ENCODE assay signal across 15 mouse cellular contexts in the genomic region with DNA sequence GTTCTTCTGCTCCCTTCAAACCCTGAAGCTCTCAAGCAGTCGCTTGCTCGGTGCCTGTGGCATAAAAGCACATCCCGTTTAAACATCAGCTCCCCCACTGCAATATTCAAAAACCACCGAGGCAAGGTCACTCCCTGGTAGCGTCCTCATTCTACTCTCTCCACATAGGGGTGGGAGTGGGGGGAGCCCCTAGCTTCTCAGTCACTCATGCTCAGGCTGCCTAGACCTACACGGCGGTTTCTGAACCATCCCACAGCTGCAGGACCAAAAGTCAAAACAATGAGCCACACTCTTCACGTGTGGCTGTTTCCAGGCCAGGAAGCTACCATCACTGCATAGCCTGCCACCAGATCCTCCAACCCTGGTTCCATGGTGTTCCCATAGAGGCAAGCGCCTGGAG. TPM values are rescaled to one million over a fixed set of nuclear protein-coding genes. Genes with fewer than 3 reads are reported as not detected.
DNase-seq lines count a peak whose midpoint lies in the region; ATAC-seq lines count a peak whose summit lies in the region.
"Had no signal": no experiment of that assay in that cellular context is flagged by ENCODE, and none has a peak within 500 bp of the region (broad histone marks: within the 10 kb centered on the region; RNA-seq: fewer than 3 reads in every experiment).

No protein-coding gene starts in this region.

- WGBS in hindbrain, embryonic 10.5 days: 84% methylated on average over 9 of the region's 9 CpGs
- 84% methylated on average over 9 of the region's 9 CpGs for WGBS in hindbrain, embryonic 12.5 days
- WGBS in liver, embryonic 15.5 days (ENCODE audit: insufficient replicate concordance): 29% methylated on average over 9 of the region's 9 CpGs
- 90% methylated on average over 9 of the region's 9 CpGs for WGBS in midbrain, embryonic 10.5 days

- ATAC-seq in hindbrain, embryonic 12.5 days (ENCODE audit: low FRiP score): no peak
- ATAC-seq in liver, embryonic 15.5 days (ENCODE audit: insufficient read depth): peak; percentile 16; the same call in 1 of the 2 replicates

- H3K4me2 ChIP-seq in hindbrain, embryonic 12.5 days (replicated peaks): no peak overlapping the region
- peak overlapping the region; percentile 29 for H3K4me2 ChIP-seq in liver, embryonic 15.5 days
- H3K4me2 ChIP-seq: embryonic facial prominence, embryonic 12.5 days; hindbrain, embryonic 15.5 days had no signal

- H3K27me3 ChIP-seq in hindbrain, embryonic 10.5 days (ENCODE audit: insufficient read depth, poor library complexity, severe bottlenecking): no peaks in the 10 kb centered on the region
- H3K27me3 ChIP-seq in hindbrain, embryonic 12.5 days: no peaks in the 10 kb centered on the region
- peaks cover 9% of the 10 kb centered on the region; the same call in 1 of the 2 replicates for H3K27me3 ChIP-seq in liver, embryonic 15.5 days
- H3K27me3 ChIP-seq in midbrain, embryonic 10.5 days (ENCODE audit: low read depth, poor library complexity, severe bottlenecking): no peaks in the 10 kb centered on the region
- H3K27me3 ChIP-seq: embryonic facial prominence, embryonic 12.5 days; hindbrain, embryonic 15.5 days had no signal

- no peak overlapping the region for H3K9ac ChIP-seq in hindbrain, embryonic 12.5 days
- no peak overlapping the region for H3K9ac ChIP-seq in liver, embryonic 15.5 days
- H3K9ac ChIP-seq: embryonic facial prominence, embryonic 12.5 days; hindbrain, embryonic 15.5 days had no signal

- no peaks in the 10 kb centered on the region for H3K36me3 ChIP-seq in hindbrain, embryonic 10.5 days
- H3K36me3 ChIP-seq in hindbrain, embryonic 12.5 days: no peaks in the 10 kb centered on the region
- no peaks in the 10 kb centered on the region for H3K36me3 ChIP-seq in liver, embryonic 15.5 days (replicated peaks)
- no peaks in the 10 kb centered on the region for H3K36me3 ChIP-seq in midbrain, embryonic 10.5 days
- H3K36me3 ChIP-seq: embryonic facial prominence, embryonic 12.5 days; forebrain, embryonic 10.5 days; hindbrain, embryonic 15.5 days had no signal

- peak overlapping the region; percentile 62; the same call in 1 of the 2 replicates for H3K27ac ChIP-seq in hindbrain, embryonic 10.5 days
- no peak overlapping the region for H3K27ac ChIP-seq in hindbrain, embryonic 12.5 days
- no peak overlapping the region for H3K27ac ChIP-seq in liver, embryonic 15.5 days (replicated peaks)
- no peak overlapping the region for H3K27ac ChIP-seq in midbrain, embryonic 10.5 days (replicated peaks)
- H3K27ac ChIP-seq: embryonic facial prominence, embryonic 12.5 days; hindbrain, embryonic 15.5 days had no signal

- no peak for DNase-seq in hindbrain, embryonic 10.5 days (ENCODE audit: low spot score)
- peak; percentile 58 for DNase-seq in thymus, postnatal 0 days (ENCODE audit: low spot score)
- no peak for DNase-seq in thymus, postnatal 25 days
- DNase-seq in midbrain, embryonic 10.5 days (ENCODE audit: low spot score): no peak
- no peak for DNase-seq in adrenal gland, adult 2 months
- DNase-seq in embryo, embryonic 9.5 days (ENCODE audit: extremely low spot score): no peak
- DNase-seq: adrenal gland, postnatal 36 days; cerebellum, postnatal 25 days; right cerebral cortex, postnatal 4 days had no signal

- H3K4me3 ChIP-seq in hindbrain, embryonic 10.5 days: no peak overlapping the region
- H3K4me3 ChIP-seq in hindbrain, embryonic 12.5 days: no peak overlapping the region
- H3K4me3 ChIP-seq in liver, embryonic 15.5 days (replicated peaks): no peak overlapping the region
- no peak overlapping the region for H3K4me3 ChIP-seq in midbrain, embryonic 10.5 days
- H3K4me3 ChIP-seq: embryonic facial prominence, embryonic 12.5 days; forebrain, embryonic 10.5 days; hindbrain, embryonic 15.5 days; myocyte had no signal

- H3K4me1 ChIP-seq in hindbrain, embryonic 10.5 days (replicated peaks): peaks cover 19% of the 10 kb centered on the region
- H3K4me1 ChIP-seq in hindbrain, embryonic 12.5 days: peaks cover 7% of the 10 kb centered on the region; the same call in 1 of the 2 replicates
- peaks cover 38% of the 10 kb centered on the region for H3K4me1 ChIP-seq in liver, embryonic 15.5 days (replicated peaks)
- peaks cover 14% of the 10 kb centered on the region for H3K4me1 ChIP-seq in midbrain, embryonic 10.5 days
- H3K4me1 ChIP-seq: embryonic facial prominence, embryonic 12.5 days had no signal

- no peaks in the 10 kb centered on the region for H3K9me3 ChIP-seq in hindbrain, embryonic 10.5 days
- H3K9me3 ChIP-seq in hindbrain, embryonic 12.5 days (replicated peaks): no peaks in the 10 kb centered on the region
- H3K9me3 ChIP-seq in liver, embryonic 15.5 days (replicated peaks): no peaks in the 10 kb centered on the region
- no peaks in the 10 kb centered on the region for H3K9me3 ChIP-seq in midbrain, embryonic 10.5 days (replicated peaks)
- H3K9me3 ChIP-seq: embryonic facial prominence, embryonic 12.5 days; forebrain, embryonic 10.5 days; hindbrain, embryonic 15.5 days had no signal

RNA-seq across cellular contexts. Expression of gene Gfod1, which starts 53.9 kb away (rescaled TPM):
- polyA plus RNA-seq in hindbrain, embryonic 10.5 days (2016; fragmentation: Nextera tagmentation; extraction: Ambion mirVana): 0.43 and 0.46 TPM in 2 replicates
- polyA plus RNA-seq in hindbrain, embryonic 12.5 days (2016; fragmentation: Nextera tagmentation; extraction: Ambion mirVana): 1.2 and 1.6 TPM in 2 replicates
- 1.1 and 1.8 TPM in 2 replicates for polyA plus RNA-seq in thymus, postnatal 0 days (2015; fragmentation: Nextera tagmentation; extraction: Ambion mirVana)
- 0.24 and 0.64 TPM in 2 replicates for polyA plus RNA-seq in liver, embryonic 15.5 days (2015; fragmentation: Nextera tagmentation; extraction: Ambion mirVana)
- polyA plus RNA-seq in midbrain, embryonic 10.5 days (2016; fragmentation: Nextera tagmentation; extraction: Ambion mirVana): 0.10 and 0.37 TPM in 2 replicates
- total RNA-seq in adrenal gland, adult 2 months (2021): 10 to 100 TPM in 1 of 2 experiments, 1 to 10 TPM in 1; 8.4 to 10.1 TPM
- polyA plus RNA-seq in adrenal gland, adult 2 months (2012; rRNA removed): 3.0 and 3.3 TPM in 2 replicates
